Mouse (Mus musculus): ENCODE data around the gene A630095N17Rik. TPM values are rescaled to one million over a fixed set of nuclear protein-coding genes. Genes with fewer than 3 reads are reported as not detected.
A peak's percentile ranks its signal among the peaks of the same experiment; 100 is the strongest.

The A630095N17Rik gene
- total and polyA plus RNA-seq, 2 experiments from 2014 or later: 0.34 TPM; not detected in 1

- WGBS: 3% methylated on average over 31 of the region's 31 CpGs
- Histone ChIP-seq H3K36me3 (ENCODE audit: insufficient read depth) (peaks cover 58% of the 10 kb centered on the region), H3K4me2 (ENCODE audit: low read depth) (peak within 1 kb of the TSS; percentile 100), H3K4me3 (ENCODE audit: low read depth, low read length) (peak within 1 kb of the TSS; percentile 58), H3K9me3 (ENCODE audit: low read length) (no peaks in the 10 kb centered on the region), H3K27ac (ENCODE audit: low read depth, low read length) (peak within 1 kb of the TSS; percentile 50; the same call in 1 of the 2 replicates), H3K9ac (peak within 1 kb of the TSS; percentile 64), H3K27me3 (ENCODE audit: insufficient read depth, low read length) (no peaks in the 10 kb centered on the region), H3K4me1 (ENCODE audit: insufficient read depth) (peaks cover 14% of the 10 kb centered on the region)
- ATAC-seq: peak; percentile 98
- TF ChIP-seq CTCF (IDR thresholded peaks at IDR 0.05; ENCODE audit: low read depth): no peak
- DNase-seq: peak; percentile 96
Observed at GRCm38 (mm10) chr1:75180105-75180590, 51.8 kb downstream of the A630095N17Rik start, which contains the start of gene Abcb6. Gene Abcb6 (minus strand): TSS chr1:75180392.

- H3K4me3 ChIP-seq (ENCODE audit: low read depth, low read length): peak overlapping the region; percentile 58
- DNase-seq: peak; percentile 60
- H3K9ac ChIP-seq: peak overlapping the region; percentile 64
- peak overlapping the region; percentile 100 for H3K4me2 ChIP-seq (ENCODE audit: low read depth)
- no peaks in the 10 kb centered on the region for H3K9me3 ChIP-seq (ENCODE audit: low read length)
- 5% methylated on average over 23 of the region's 23 CpGs for WGBS
- peaks cover 57% of the 10 kb centered on the region for H3K36me3 ChIP-seq (ENCODE audit: insufficient read depth)
- ATAC-seq: peak; percentile 25
- peaks cover 14% of the 10 kb centered on the region for H3K4me1 ChIP-seq (ENCODE audit: insufficient read depth)
- no peaks in the 10 kb centered on the region for H3K27me3 ChIP-seq (ENCODE audit: insufficient read depth, low read length)
- H3K27ac ChIP-seq (ENCODE audit: low read depth, low read length): peak overlapping the region; percentile 50; the same call in 1 of the 2 replicates
- TF ChIP-seq CTCF (IDR thresholded peaks at IDR 0.05; ENCODE audit: low read depth): no peak
Observed at GRCm38 (mm10) chr1:75179334-75180104, 52.4 kb downstream of the A630095N17Rik start.

Small RNA genes within 50 kb of the gene (microRNA-seq; reads per million reads assigned to microRNA genes)
- gene Gm27943: 0 reads per million in 2 experiments

Other genes with a start within 250 kb of the A630095N17Rik start
- 3.6 and 4.2 TPM in 2 replicates for gene Nhej1, start 106.9 kb downstream of the A630095N17Rik start, total RNA-seq (2014; rRNA removed)
- 3.9 and 4.9 TPM in 2 replicates for gene Nhej1, start 106.9 kb downstream of the A630095N17Rik start, polyA plus RNA-seq (2015; fragmentation: Nextera tagmentation; extraction: Ambion mirVana)
- gene Slc23a3, start 98.2 kb downstream of the A630095N17Rik start, total RNA-seq (2014; rRNA removed): not detected in 2 replicates
- gene Slc23a3, start 98.2 kb downstream of the A630095N17Rik start, polyA plus RNA-seq (2015; fragmentation: Nextera tagmentation; extraction: Ambion mirVana): not detected in 2 replicates
- gene Cnppd1, start 89.4 kb downstream of the A630095N17Rik start, total RNA-seq (2014; rRNA removed): 47.1 and 50.3 TPM in 2 replicates
- 57.3 and 58.3 TPM in 2 replicates for gene Cnppd1, start 89.4 kb downstream of the A630095N17Rik start, polyA plus RNA-seq (2015; fragmentation: Nextera tagmentation; extraction: Ambion mirVana)
- gene Retreg2, start 89.3 kb downstream of the A630095N17Rik start, total RNA-seq (2014; rRNA removed): 141 and 181 TPM in 2 replicates
- gene Retreg2, start 89.3 kb downstream of the A630095N17Rik start, polyA plus RNA-seq (2015; fragmentation: Nextera tagmentation; extraction: Ambion mirVana): 108 and 121 TPM in 2 replicates
- 33.1 and 43.5 TPM in 2 replicates for gene Zfand2b, start 63.5 kb downstream of the A630095N17Rik start, total RNA-seq (2014; rRNA removed)
- 44.9 and 48.4 TPM in 2 replicates for gene Zfand2b, start 63.5 kb downstream of the A630095N17Rik start, polyA plus RNA-seq (2015; fragmentation: Nextera tagmentation; extraction: Ambion mirVana)
- 40.7 and 42.5 TPM in 2 replicates for gene Abcb6, start 51.7 kb downstream of the A630095N17Rik start, total RNA-seq (2014; rRNA removed)
- 46.0 and 52.5 TPM in 2 replicates for gene Abcb6, start 51.7 kb downstream of the A630095N17Rik start, polyA plus RNA-seq (2015; fragmentation: Nextera tagmentation; extraction: Ambion mirVana)
- 17.9 and 22.2 TPM in 2 replicates for gene Ankzf1, start 40.0 kb downstream of the A630095N17Rik start, total RNA-seq (2014; rRNA removed)
- 12.5 and 13.5 TPM in 2 replicates for gene Ankzf1, start 40.0 kb downstream of the A630095N17Rik start, polyA plus RNA-seq (2015; fragmentation: Nextera tagmentation; extraction: Ambion mirVana)
- 53.2 and 76.1 TPM in 2 replicates for gene Atg9a, start 39.9 kb downstream of the A630095N17Rik start, total RNA-seq (2014; rRNA removed)
- gene Atg9a, start 39.9 kb downstream of the A630095N17Rik start, polyA plus RNA-seq (2015; fragmentation: Nextera tagmentation; extraction: Ambion mirVana): 47.2 and 57.9 TPM in 2 replicates
- 15.0 and 18.5 TPM in 2 replicates for gene Glb1l, start 21.3 kb downstream of the A630095N17Rik start, total RNA-seq (2014; rRNA removed)
- gene Glb1l, start 21.3 kb downstream of the A630095N17Rik start, polyA plus RNA-seq (2015; fragmentation: Nextera tagmentation; extraction: Ambion mirVana): 10.3 and 12.4 TPM in 2 replicates
- gene Stk16, start 21.3 kb downstream of the A630095N17Rik start, total RNA-seq (2014; rRNA removed): 102 and 109 TPM in 2 replicates
- gene Stk16, start 21.3 kb downstream of the A630095N17Rik start, polyA plus RNA-seq (2015; fragmentation: Nextera tagmentation; extraction: Ambion mirVana): 95.6 and 102 TPM in 2 replicates
- 54.8 and 58.5 TPM in 2 replicates for gene Tuba4a, start 12.2 kb downstream of the A630095N17Rik start, total RNA-seq (2014; rRNA removed)
- 76.9 and 87.1 TPM in 2 replicates for gene Tuba4a, start 12.2 kb downstream of the A630095N17Rik start, polyA plus RNA-seq (2015; fragmentation: Nextera tagmentation; extraction: Ambion mirVana)
- 32.2 and 39.7 TPM in 2 replicates for gene Dnajb2, start 4.3 kb upstream of the A630095N17Rik start, total RNA-seq (2014; rRNA removed)
- gene Dnajb2, start 4.3 kb upstream of the A630095N17Rik start, polyA plus RNA-seq (2015; fragmentation: Nextera tagmentation; extraction: Ambion mirVana): 37.4 and 47.0 TPM in 2 replicates
- 58.2 and 68.7 TPM in 2 replicates for gene Ptprn, start 32.4 kb upstream of the A630095N17Rik start, total RNA-seq (2014; rRNA removed)
- 21.5 and 31.5 TPM in 2 replicates for gene Ptprn, start 32.4 kb upstream of the A630095N17Rik start, polyA plus RNA-seq (2015; fragmentation: Nextera tagmentation; extraction: Ambion mirVana)
- 136 and 170 TPM in 2 replicates for gene Resp18, start 46.3 kb upstream of the A630095N17Rik start, total RNA-seq (2014; rRNA removed)
- gene Resp18, start 46.3 kb upstream of the A630095N17Rik start, polyA plus RNA-seq (2015; fragmentation: Nextera tagmentation; extraction: Ambion mirVana): 123 and 186 TPM in 2 replicates
- gene Dnpep, start 85.9 kb upstream of the A630095N17Rik start, total RNA-seq (2014; rRNA removed): 135 and 164 TPM in 2 replicates
- gene Dnpep, start 85.9 kb upstream of the A630095N17Rik start, polyA plus RNA-seq (2015; fragmentation: Nextera tagmentation; extraction: Ambion mirVana): 140 and 156 TPM in 2 replicates
- gene Des, start 128.2 kb upstream of the A630095N17Rik start, total RNA-seq (2014; rRNA removed): 1.0 and 1.4 TPM in 2 replicates
- gene Des, start 128.2 kb upstream of the A630095N17Rik start, polyA plus RNA-seq (2015; fragmentation: Nextera tagmentation; extraction: Ambion mirVana): 1.2 TPM in 2 replicates
- gene Speg, start 143.2 kb upstream of the A630095N17Rik start, total RNA-seq (2014; rRNA removed): 44.4 and 56.3 TPM in 2 replicates
- gene Speg, start 143.2 kb upstream of the A630095N17Rik start, polyA plus RNA-seq (2015; fragmentation: Nextera tagmentation; extraction: Ambion mirVana): 17.8 and 20.6 TPM in 2 replicates
- gene Gmppa, start 203.8 kb upstream of the A630095N17Rik start, total RNA-seq (2014; rRNA removed): 57.3 and 68.3 TPM in 2 replicates
- gene Gmppa, start 203.8 kb upstream of the A630095N17Rik start, polyA plus RNA-seq (2015; fragmentation: Nextera tagmentation; extraction: Ambion mirVana): 64.0 and 64.9 TPM in 2 replicates
- 21.2 and 21.4 TPM in 2 replicates for gene Asic4, start 218.3 kb upstream of the A630095N17Rik start, total RNA-seq (2014; rRNA removed)
- 6.3 and 7.7 TPM in 2 replicates for gene Asic4, start 218.3 kb upstream of the A630095N17Rik start, polyA plus RNA-seq (2015; fragmentation: Nextera tagmentation; extraction: Ambion mirVana)
- gene Chpf, start 247.2 kb upstream of the A630095N17Rik start, total RNA-seq (2014; rRNA removed): 65.9 and 80.4 TPM in 2 replicates
- gene Chpf, start 247.2 kb upstream of the A630095N17Rik start, polyA plus RNA-seq (2015; fragmentation: Nextera tagmentation; extraction: Ambion mirVana): 55.5 and 56.8 TPM in 2 replicates
- 54.8 and 58.0 TPM in 2 replicates for gene Tmem198, start 247.4 kb upstream of the A630095N17Rik start, total RNA-seq (2014; rRNA removed)
- gene Tmem198, start 247.4 kb upstream of the A630095N17Rik start, polyA plus RNA-seq (2015; fragmentation: Nextera tagmentation; extraction: Ambion mirVana): 61.2 and 70.8 TPM in 2 replicates

All from forebrain, postnatal 0 days (tissue).